ENCODE assay signal across 16 mouse cellular contexts in genomic region chr13:37060810-37061209, GRCm38 (mm10). TPM values are rescaled to one million over a fixed set of nuclear protein-coding genes. Genes with fewer than 3 reads are reported as not detected.
DNase-seq lines count a peak whose midpoint lies in the region; ATAC-seq and TF ChIP-seq lines count a peak whose summit lies in the region.
"Had no signal": no experiment of that assay in that cellular context is flagged by ENCODE, and none has a peak within 500 bp of the region (broad histone marks: within the 10 kb centered on the region; RNA-seq: fewer than 3 reads in every experiment).

No protein-coding gene starts in this region.

- TF ChIP-seq CTCF in gastrocnemius, adult 2 months (IDR thresholded peaks at IDR 0.05): no peak
- TF ChIP-seq CTCF in forebrain, postnatal 0 days (IDR thresholded peaks at IDR 0.05; ENCODE audit: low read depth): no peak

- no peaks in the 10 kb centered on the region for H3K9me3 ChIP-seq in neural tube, embryonic 13.5 days
- H3K9me3 ChIP-seq in lung, embryonic 15.5 days: no peaks in the 10 kb centered on the region
- no peaks in the 10 kb centered on the region for H3K9me3 ChIP-seq in forebrain, postnatal 0 days (ENCODE audit: low read length)
- H3K9me3 ChIP-seq: forebrain, embryonic 15.5 days; hindbrain, embryonic 10.5 days; intestine, embryonic 15.5 days; midbrain, embryonic 15.5 days; neural tube, embryonic 15.5 days had no signal

- no peak for ATAC-seq in neural tube, embryonic 13.5 days (ENCODE audit: low read depth)
- peak; percentile 49; the same call in 1 of the 2 replicates for ATAC-seq in lung, embryonic 15.5 days (ENCODE audit: borderline replicate concordance, extremely low read depth, low FRiP score, low TSS enrichment)
- no peak for ATAC-seq in forebrain, postnatal 0 days
- ATAC-seq in erythroblast, adult 5-6 weeks (replicated peaks; ENCODE audit: low FRiP score, poor library complexity, severe bottlenecking): no peak
- ATAC-seq in megakaryocyte-erythroid progenitor cell, adult 5-6 weeks (replicated peaks; ENCODE audit: low FRiP score, low TSS enrichment, poor library complexity, severe bottlenecking): no peak
- ATAC-seq: forebrain, embryonic 15.5 days; intestine, embryonic 15.5 days; liver, postnatal 0 days; midbrain, embryonic 15.5 days had no signal

- H3K27me3 ChIP-seq in neural tube, embryonic 13.5 days: no peaks in the 10 kb centered on the region
- no peaks in the 10 kb centered on the region for H3K27me3 ChIP-seq in lung, embryonic 15.5 days
- no peaks in the 10 kb centered on the region for H3K27me3 ChIP-seq in forebrain, postnatal 0 days (ENCODE audit: insufficient read depth, low read length)
- H3K27me3 ChIP-seq: forebrain, embryonic 15.5 days; intestine, embryonic 15.5 days; midbrain, embryonic 15.5 days; neural tube, embryonic 15.5 days had no signal

- no peak overlapping the region for H3K4me2 ChIP-seq in neural tube, embryonic 13.5 days
- H3K4me2 ChIP-seq in lung, embryonic 15.5 days: no peak overlapping the region
- no peak overlapping the region for H3K4me2 ChIP-seq in forebrain, postnatal 0 days (ENCODE audit: low read depth)
- H3K4me2 ChIP-seq: forebrain, embryonic 15.5 days; intestine, embryonic 15.5 days; midbrain, embryonic 15.5 days; neural tube, embryonic 15.5 days had no signal

- H3K4me3 ChIP-seq in gastrocnemius, adult 2 months: no peak overlapping the region
- H3K4me3 ChIP-seq in neural tube, embryonic 13.5 days: no peak overlapping the region
- no peak overlapping the region for H3K4me3 ChIP-seq in lung, embryonic 15.5 days
- no peak overlapping the region for H3K4me3 ChIP-seq in forebrain, postnatal 0 days (ENCODE audit: low read depth, low read length)
- H3K4me3 ChIP-seq: forebrain, embryonic 15.5 days; hindbrain, embryonic 10.5 days; intestine, embryonic 15.5 days; midbrain, embryonic 15.5 days; neural tube, embryonic 15.5 days had no signal

- H3K36me3 ChIP-seq in neural tube, embryonic 13.5 days: no peaks in the 10 kb centered on the region
- H3K36me3 ChIP-seq in lung, embryonic 15.5 days: no peaks in the 10 kb centered on the region
- no peaks in the 10 kb centered on the region for H3K36me3 ChIP-seq in forebrain, postnatal 0 days (ENCODE audit: insufficient read depth)
- H3K36me3 ChIP-seq: forebrain, embryonic 15.5 days; hindbrain, embryonic 10.5 days; intestine, embryonic 15.5 days; midbrain, embryonic 15.5 days; neural tube, embryonic 15.5 days had no signal

- WGBS in neural tube, embryonic 13.5 days: 63% methylated on average over 5 of the region's 5 CpGs
- 51% methylated on average over 5 of the region's 5 CpGs for WGBS in lung, embryonic 15.5 days
- 80% methylated on average over 5 of the region's 5 CpGs for WGBS in forebrain, postnatal 0 days

- intact Hi-C loops in gastrocnemius, adult 2 months (cut with DNase I): no loop called here

- no peak overlapping the region for H3K9ac ChIP-seq in neural tube, embryonic 13.5 days
- no peak overlapping the region for H3K9ac ChIP-seq in lung, embryonic 15.5 days
- no peak overlapping the region for H3K9ac ChIP-seq in forebrain, postnatal 0 days
- H3K9ac ChIP-seq: forebrain, embryonic 15.5 days; intestine, embryonic 15.5 days; liver, postnatal 0 days; midbrain, embryonic 15.5 days; neural tube, embryonic 15.5 days had no signal

- no peak overlapping the region for H3K27ac ChIP-seq in gastrocnemius, adult 2 months
- H3K27ac ChIP-seq in neural tube, embryonic 13.5 days (replicated peaks): peak overlapping the region; percentile 43; the same call in 1 of the 2 replicates
- no peak overlapping the region for H3K27ac ChIP-seq in lung, embryonic 15.5 days
- no peak overlapping the region for H3K27ac ChIP-seq in forebrain, postnatal 0 days (ENCODE audit: low read depth, low read length)
- H3K27ac ChIP-seq: forebrain, embryonic 15.5 days; hindbrain, embryonic 10.5 days; intestine, embryonic 15.5 days; midbrain, embryonic 15.5 days; neural tube, embryonic 15.5 days had no signal

- peak; percentile 23 for DNase-seq in gastrocnemius, adult 18-20 months (ENCODE audit: low spot score)
- no peak for DNase-seq in gastrocnemius, adult 2 months
- no peak for DNase-seq in neural tube, embryonic 10.5 days (ENCODE audit: extremely low spot score, low spot score)
- no peak for DNase-seq in forebrain, postnatal 0 days
- DNase-seq: cerebellum, adult 11-12 months; liver, postnatal 0 days; thymus, adult 2 months had no signal

- peaks cover 4% of the 10 kb centered on the region; the same call in 1 of the 2 replicates for H3K4me1 ChIP-seq in neural tube, embryonic 13.5 days (replicated peaks)
- H3K4me1 ChIP-seq in lung, embryonic 15.5 days: no peaks in the 10 kb centered on the region
- H3K4me1 ChIP-seq in forebrain, postnatal 0 days (ENCODE audit: insufficient read depth): no peaks in the 10 kb centered on the region
- H3K4me1 ChIP-seq: forebrain, embryonic 15.5 days; hindbrain, embryonic 10.5 days; intestine, embryonic 15.5 days; midbrain, embryonic 15.5 days; neural tube, embryonic 15.5 days had no signal

RNA-seq across cellular contexts. Expression of gene F13a1, which starts 10.8 kb away (rescaled TPM):
- total RNA-seq in gastrocnemius, adult 18-20 months (2021): 1 to 10 TPM; 5.5 to 8.4 TPM
- total RNA-seq in gastrocnemius, adult 2 months (2021): 10 to 100 TPM in 1 of 2 experiments, 1 to 10 TPM in 1; 6.9 to 11.2 TPM
- polyA plus RNA-seq in neural tube, embryonic 13.5 days (2015; fragmentation: Nextera tagmentation; extraction: Ambion mirVana): 11.2 and 13.8 TPM in 2 replicates
- polyA plus RNA-seq in lung, embryonic 15.5 days (2015; fragmentation: Nextera tagmentation; extraction: Ambion mirVana): 20.6 and 25.6 TPM in 2 replicates
- total RNA-seq in forebrain, postnatal 0 days (2014; rRNA removed): 16.5 and 25.2 TPM in 2 replicates
- polyA plus RNA-seq in forebrain, postnatal 0 days (2015; fragmentation: Nextera tagmentation; extraction: Ambion mirVana): 7.6 and 11.5 TPM in 2 replicates
- total RNA-seq in erythroblast, adult 5-6 weeks (2015; ENCODE audit: low replicate concordance): 52.6 and 61.2 TPM in 2 replicates
- 62.8 and 65.1 TPM in 2 replicates for total RNA-seq in erythroblast, adult 5-6 weeks (2017; ENCODE audit: low replicate concordance)
- total RNA-seq in megakaryocyte-erythroid progenitor cell, adult 5-6 weeks (2014; fragmentation: Nextera tagmentation): 0.17 and 1.0 TPM in 2 replicates
- 0.53 and 0.94 TPM in 2 replicates for total RNA-seq in megakaryocyte-erythroid progenitor cell, adult 5-6 weeks (2017)
